Mouse (Mus musculus) skeletal muscle tissue, adult 2 months (tissue): ENCODE data around the gene Ccdc107.
A peak's percentile ranks its signal among the peaks of the same experiment; 100 is the strongest.
"Not testable (repeated sequence)": the region's sequence is repeated elsewhere in the genome, so short reads cannot be mapped to it uniquely, and the experiment has no call there.

ENCODE experiments used
- DNase-seq: peaks from one replicate; pipeline ENCODE4 v3.0.0-alpha.2; 2012; ENCODE audit warnings: low read depth, low spot score

The Ccdc107 gene

DNA sequence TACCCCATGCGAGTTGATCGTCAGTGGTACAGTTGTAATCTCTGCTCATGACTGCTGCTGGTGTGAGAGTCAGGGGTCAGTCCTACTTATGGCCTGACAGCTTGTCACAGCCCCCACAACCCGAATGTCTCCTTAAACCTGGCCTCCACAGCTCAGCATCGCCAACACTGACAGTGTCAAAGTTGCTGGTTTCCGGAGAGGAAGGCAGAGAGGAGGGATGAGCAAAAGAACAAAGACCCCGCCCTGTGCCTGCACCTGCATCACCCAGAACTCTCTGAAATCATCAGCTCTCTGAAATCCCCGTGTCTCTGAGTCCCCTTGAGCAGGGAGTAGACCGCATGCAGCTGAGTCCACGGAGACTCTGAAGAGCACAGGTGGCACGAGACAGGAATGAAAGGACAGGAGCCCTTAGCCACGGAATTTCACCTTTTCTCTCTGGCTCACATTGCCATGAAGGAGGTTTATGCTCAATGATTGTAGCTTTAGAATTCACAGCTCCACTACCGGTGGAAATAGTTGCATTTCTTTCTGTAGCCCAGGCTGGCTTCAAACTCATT, 9.1 kb upstream of the Ccdc107 start, which contains the start of gene Sit1:
Sit1 (minus strand) TSS at position 200 of the 557 bp plus-strand sequence.
- DNase-seq = no peak

DNA sequence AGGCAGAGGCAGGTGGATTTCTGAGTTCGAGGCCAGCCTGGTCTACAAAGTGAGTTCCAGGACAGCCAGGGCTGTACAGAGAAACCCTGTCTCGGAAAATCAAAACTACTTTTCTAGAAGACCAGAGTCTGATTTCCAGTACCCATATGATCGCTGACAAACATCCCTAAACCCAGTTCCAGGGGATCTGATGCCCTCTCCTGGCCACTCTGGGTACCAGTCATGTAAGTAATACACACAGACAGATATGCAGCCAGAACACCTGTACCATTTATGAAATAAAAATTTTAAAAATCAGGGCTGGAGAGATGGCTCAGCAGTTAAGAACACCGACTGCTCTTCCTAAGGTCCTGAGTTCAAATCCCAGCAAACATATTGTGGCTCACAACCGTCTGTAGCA, 7.0 kb upstream of the Ccdc107 start:
- DNase-seq = not testable (repeated sequence)

DNA sequence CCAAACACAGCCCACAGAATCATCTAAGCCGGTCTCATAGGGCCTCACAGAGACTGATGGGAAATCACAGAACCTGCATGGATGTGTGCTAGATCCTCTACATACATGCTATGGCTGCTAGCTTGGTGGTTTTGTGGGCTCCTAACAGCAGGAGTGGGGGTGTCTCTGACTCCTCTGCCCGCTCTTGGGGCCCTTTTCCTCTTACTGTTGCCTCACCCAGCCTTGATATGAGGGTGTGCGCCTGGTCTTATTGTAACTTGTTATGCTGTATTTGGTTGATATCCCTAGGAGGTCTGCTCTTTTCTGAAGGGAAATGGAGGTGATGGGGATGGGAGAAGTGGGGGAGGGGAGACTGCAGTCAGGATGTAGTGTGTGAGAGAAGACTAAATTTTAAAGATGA, 3.1 kb upstream of the Ccdc107 start:
- no peak for DNase-seq

DNA sequence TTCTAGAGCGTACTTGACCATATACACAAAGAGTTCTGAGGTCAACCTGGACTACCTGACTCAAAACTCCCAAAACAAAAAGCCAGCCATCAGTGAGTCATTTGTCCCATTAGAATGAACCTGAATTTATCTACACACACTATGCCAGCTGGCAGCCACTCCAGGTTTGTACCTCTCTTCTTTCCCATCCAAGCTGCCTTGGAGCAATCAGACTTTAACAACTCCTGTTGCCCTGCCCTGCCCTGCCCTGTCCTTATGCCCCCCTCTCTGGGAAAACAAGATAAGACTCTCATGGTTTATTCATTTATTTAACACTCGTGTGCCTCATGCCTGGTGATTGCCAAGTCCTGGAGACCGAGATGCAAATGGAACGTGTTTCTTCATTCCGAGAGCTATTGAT, 1.9 kb upstream of the Ccdc107 start:
- DNase-seq = no peak

DNA sequence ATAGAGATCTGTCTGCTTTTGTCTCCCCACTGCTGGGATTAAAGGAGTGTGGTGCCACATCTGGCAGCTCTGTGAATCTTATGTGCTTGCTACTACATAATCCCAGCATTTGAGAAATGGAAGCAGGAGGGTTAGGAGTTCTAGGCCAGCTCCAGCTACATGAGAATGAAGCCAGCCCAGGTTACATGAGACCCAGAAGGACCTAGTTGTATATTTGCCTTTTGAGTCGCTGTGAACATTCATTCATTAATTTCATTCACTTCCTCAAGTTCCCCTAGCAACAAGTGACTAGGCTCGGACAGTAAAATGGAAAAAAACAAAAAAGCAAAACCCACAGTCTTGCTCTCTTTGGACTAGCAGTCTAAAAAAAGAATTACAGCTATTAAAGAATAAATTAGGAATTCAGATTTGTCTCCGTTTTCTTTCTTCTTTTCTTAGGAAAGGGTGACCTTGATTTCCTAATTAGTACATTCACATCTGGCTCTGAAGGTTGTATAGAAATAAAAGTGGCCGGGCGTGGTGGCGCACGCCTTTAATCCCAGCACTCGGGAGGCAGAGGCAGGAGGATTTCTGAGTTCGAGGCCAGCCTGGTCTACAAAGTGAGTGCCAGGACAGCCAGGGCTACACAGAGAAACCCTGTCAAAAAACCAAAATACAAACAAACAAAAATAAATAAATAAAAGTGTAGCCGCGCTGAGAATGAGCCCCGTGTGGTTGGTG, 439 bp upstream of the Ccdc107 start:
- no peak for DNase-seq

DNA sequence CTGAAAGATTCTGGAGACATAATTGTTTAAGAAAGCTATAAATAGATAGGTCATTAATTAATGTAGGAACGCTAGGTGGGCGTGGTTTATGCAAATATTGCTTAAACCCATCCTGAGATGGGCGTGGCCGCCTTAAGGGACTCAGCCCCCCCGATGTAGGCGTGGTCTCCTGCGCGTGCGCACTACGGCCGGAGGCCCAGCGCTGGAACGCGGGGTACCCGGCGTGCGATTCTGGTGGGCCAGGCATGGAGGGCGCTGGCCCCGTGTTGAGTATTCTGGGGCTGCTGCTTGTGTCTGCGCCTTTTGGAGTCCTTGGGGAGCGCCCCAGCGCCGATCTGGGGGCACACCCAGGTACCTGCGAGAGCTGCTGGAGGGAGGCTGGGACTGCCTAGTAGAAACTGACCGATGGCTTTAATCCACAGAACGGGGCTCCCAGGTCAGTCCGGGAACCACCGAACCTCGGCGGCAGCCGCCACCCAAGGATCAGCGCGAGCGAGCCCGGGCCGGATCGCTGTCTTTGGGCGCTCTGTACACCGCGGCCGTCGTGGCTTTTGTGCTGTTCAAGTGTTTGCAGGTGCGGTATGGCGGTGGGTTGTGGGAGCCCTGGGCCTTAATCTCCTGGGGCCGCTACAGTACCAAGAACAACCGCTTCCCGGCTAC, 616 bp downstream of the Ccdc107 start:
- DNase-seq = peak; percentile 97

DNA sequence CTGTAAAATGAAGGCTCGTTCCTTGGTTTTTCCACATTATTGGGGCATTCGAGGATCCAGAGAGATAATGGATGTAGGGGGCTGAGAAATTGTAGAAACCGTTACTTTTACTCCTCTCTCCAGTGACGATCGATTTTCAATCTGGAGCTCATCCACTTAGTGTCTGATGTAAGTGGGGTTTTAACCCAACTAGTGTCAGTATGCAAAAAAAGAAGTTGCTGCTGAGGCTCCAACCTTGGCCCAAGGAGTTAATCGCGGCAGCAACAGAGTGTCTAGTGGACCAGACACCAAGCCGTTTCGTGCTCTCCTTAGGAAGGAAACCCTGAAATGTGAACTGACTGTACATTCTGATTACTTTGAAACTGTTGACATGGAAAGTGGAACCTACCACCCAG, 1.1 kb downstream of the Ccdc107 start:
- no peak for DNase-seq

DNA sequence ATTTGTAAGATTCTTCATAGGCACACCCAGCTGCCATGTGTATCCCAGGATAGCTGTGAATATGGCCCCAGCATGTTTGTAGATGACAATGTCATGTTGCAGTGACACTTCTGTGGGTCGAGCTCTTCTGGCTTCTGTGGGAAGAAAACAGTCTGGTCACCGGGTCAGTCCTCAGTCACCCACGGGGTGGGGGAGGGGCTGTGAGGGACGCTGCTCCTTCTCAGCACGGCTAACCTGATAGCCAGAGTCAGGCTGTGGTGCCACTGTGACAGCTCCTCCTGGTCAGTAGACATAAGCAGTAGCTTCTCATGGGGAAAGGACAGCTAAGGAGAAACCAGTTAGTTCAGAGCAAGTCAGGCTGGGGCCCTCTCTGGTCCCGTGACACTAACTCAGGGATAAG, 3.9 kb downstream of the Ccdc107 start:
- no peak for DNase-seq

DNA sequence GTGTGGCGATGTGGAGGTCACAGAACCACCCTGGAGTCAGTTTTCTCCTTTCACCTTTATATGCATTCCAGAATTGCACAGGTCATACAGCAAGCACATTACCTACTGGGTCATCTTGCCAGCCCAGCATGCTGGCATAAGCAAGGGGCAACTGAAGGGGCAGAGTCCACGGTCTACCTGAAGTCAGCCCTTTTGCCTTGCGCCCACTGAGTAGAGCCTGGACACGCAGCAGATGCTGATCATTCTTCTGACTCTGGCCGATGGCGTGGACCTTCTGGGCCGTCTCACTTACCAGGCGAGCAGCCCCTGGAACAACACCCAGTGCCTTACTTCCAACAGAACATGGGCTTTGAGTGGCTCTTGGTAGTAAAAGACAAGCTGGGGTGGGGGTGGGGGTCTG, 4.7 kb downstream of the Ccdc107 start:
- no peak for DNase-seq

DNA sequence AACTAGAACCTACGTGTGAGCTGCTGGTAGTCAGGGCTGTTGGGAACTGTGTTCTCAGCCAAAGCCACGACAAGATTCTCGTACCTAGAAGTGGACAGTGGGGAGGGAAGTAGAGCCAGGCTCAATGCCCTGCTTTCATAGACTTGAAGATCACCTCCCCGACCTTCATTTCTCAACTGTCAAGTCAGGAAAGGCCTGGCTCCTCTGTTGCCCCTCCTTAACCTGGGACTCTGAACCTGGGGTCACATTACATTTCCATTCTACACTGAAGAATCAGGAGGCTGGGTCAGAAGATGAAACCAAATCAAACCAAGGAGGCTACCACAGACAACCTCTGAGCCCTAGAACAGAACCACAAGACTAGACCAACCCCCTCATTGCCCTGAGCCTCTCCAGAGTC, 5.2 kb downstream of the Ccdc107 start:
- no peak for DNase-seq

DNA sequence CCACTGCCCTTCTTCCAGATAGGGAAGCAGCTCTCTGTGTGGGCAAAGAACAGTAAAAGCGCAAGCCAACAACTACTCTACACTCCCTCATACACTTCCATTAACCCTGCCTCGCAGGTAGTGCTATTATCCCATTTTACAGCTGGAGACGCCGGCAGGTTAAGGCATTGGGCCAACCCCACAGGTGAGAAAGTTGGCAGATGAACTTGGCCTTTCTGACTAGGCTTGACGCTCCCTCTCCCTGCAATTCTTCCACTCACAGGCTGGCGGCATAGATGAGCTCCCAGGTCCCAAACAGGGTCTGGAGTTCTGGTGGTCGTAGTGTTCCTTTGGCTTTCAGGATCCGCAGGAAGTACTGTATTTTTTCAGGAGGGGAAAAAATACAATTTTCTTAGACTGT, 6.3 kb downstream of the Ccdc107 start:
- DNase-seq = no peak

DNA sequence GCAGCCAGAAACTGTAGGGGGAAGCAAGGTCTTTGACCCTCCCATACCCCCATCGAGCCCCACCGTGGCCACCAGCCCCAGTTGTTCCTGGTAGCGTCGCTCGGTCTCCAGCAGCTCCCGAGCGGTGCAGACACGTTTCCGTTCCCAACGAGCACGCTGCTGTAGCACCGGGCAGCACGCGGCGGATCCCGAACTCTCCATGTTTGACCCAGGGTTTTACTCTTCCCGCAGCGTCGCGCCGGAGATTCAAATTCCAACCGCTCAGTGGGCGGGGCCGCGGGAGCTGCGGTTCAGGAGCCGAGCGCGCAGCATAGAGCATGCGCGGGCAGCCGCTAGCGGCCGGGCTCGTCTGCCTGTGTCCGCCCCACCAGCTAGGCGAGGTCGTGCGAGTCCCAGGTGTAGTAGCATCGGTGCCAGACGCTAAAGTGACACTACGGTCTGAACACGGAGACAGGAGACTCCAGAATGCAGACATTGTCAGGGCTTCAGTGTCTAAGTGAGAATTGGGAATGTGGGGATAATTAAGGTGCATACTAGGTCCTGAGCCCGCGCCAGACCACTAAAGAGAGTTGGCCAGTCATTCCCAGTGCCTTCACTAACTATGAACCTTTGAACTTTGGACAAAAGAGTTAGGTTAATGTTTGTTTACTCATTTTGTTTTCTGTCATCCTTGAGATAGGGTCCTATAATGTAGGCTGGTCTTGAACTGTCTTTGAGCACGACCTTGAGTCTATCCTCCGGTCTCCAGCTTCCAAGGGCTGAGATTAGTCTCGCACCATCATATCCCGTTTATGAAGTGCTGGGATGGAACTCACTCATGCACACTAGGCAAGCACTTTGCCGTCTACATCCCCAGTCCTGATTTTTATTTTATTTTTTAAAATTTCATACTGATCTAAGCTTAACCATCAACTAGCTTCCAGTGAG, 7.0 kb downstream of the Ccdc107 start, which contains the start of gene Arhgef39:
Arhgef39 (minus strand) TSS at position 289 of the 927 bp plus-strand sequence.
- peak; percentile 65 for DNase-seq

DNA sequence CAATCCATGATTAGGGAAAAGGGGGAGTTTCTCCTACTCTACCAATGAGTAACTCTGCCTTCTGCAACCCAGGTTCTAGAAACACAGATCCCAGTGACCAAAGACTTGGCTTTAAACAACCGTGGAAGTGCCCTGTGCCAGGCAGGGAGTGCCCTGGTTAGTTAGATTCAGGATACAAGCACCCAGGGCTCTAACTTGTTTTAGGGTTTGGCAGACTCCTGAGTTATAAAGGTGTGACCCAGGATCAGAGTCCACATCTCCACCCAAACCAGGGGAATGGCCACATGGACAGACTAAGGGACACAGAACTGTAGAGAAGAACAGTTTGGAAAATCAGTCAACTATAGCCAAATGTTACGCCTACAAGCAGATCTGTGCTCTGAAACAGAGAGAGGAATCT, 10.3 kb downstream of the Ccdc107 start:
- DNase-seq = no peak

DNA sequence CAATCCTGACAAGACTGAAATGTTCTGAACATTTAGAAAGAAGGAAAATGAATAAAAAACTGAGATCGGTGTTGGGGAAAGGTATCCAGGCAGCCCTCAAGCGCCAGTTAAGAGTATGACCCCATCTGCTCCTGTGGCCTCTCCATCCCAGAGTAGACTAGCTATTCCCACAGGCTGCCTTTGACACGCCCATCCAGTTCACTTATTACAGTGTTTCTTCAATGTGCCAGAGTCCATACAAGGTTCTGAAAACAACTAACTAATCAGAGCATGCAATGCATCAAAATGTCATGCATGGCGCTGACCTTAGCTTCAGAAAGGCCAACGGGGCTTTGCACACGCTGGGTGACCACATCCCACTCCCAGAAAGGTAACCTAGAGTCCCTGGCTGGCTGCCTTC, 10.8 kb downstream of the Ccdc107 start:
- DNase-seq = no peak

DNA sequence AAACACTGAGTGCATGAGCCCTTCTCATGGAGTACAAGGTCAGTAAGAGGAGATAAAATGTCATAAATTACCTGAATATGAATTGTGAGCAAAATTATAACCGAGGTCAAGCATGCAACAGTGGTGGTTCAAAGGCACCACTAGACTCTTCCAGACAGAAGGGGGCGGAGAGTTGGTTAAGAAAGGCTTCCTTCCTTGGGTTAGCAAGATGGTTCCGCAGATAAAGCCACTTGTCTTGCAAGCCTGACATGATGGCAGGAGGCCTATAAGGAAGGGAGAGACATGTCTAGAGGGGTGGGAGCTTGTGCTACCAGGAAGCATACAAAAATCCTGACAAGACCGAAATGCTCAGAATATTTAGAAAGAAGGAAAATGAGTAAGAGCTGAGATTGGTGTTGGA, 11.6 kb downstream of the Ccdc107 start:
- DNase-seq = no peak

DNA sequence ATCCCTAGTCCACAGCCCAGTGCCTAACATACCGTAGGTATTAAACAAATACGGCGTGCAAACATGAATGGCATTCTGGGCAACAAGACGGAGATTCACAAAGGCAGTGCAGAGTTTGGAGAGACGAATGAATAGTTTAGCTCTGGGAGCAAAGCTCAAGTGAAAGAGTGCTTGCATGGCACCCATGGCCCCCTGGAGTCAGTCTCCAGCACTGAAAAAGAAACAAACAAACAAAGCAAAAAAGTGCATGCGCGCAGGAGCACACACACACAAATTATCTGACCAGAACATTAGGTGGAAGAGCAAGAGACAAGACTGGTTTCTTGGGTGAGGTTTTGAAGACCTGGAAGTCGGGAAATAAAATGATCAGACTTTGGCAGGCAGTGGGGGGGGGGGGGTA, 13.4 kb downstream of the Ccdc107 start:
- DNase-seq = no peak

DNA sequence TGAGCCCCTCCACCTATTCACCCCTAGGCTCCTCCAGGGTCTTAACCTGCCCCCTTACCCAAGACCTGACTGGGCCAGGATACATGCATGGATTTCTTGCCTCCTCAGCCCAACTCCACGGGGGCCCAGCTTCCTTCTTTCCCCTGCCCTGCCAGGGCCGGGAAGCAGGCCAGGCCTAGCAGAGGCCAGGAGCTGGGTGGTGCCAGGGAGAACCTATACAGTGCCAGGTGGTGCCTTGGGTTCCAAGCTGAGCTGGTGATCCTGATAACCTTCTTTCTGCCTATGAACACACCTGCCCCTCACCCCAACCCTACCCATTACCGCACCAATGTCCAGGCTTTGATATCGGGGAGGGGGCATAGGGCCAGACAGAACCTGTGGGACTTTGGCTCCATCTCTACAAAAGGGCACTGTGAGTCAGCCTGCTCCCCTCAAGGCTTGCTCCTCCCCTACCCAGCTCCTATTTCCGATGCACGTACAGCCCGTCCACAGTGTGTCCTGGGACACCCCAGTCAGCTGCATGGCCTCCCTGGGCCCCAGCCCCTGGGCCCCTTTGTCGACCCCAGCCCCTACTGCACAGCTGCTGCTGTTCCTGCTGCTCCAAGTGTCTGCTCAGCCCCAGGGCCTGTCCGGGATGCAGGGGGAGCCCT, 14.0 kb downstream of the Ccdc107 start, which contains the start of gene Car9:
Car9 (plus strand) TSS at position 431 of the 650 bp plus-strand sequence.
- no peak for DNase-seq

DNA sequence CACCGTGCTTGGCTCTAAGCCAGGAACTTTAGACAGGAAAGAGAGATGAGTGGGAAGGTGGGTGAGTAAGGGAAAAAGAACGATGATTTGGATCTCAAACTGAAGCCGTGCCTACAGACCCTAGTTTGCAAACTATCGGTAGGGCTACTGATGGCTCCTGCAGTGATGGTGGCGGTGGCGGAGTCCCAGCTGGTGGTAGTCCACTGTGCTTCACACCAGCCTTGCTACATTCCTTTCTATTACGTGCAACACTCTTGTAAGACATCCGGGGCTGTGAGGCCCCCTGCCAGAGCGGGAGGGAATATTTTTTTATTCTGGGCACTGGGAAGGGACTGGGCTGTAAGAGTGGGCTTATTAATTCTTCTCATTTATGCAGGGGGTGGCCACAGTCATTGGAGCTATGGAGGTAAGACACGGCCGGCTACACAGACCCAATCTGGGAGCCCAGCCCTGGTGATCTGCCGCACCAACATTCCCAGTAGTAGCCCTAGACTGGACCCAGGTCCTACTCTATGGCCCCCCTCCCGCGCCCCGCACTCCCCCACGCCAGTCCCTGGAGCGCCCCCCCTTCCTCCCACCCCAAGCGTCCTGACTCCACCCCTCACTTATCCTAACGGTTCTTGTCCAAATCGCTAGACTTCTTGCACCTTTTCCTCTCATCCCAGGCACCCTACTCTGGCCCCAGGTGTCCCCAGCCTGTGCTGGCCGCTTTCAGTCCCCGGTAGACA, 15.4 kb downstream of the Ccdc107 start:
- DNase-seq = no peak

DNA sequence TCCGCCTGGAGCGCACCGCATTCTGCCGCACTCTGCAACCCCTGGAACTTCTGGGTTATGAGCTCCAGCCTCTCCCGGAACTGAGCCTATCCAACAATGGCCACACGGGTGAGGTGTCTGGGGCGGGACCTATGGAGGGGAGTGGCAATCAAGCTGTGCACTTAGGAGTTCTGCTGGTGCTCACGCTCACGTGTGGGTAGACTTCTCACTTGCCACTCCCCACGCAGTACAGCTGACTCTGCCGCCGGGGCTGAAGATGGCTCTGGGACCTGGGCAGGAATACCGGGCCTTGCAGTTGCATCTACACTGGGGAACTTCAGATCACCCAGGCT, 15.9 kb downstream of the Ccdc107 start:
- no peak for DNase-seq

DNA sequence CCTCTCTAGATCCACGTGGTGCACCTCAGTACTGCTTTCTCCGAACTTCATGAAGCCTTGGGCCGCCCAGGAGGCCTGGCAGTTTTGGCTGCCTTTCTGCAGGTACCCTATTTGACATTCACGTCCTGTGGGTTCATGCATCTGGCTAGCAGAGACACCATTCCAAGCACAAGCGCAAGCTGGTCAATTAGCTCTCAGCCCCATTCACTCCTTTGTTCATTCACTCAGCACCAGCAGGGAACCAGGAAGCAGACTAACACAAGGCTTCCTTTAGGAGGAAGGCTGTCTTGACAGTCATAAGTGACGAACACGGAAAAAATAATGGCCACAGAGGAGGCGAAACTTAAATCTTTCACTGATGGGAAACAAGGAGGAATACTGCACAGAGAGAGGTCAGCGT, 16.4 kb downstream of the Ccdc107 start:
- DNase-seq = no peak
